Mouse (Mus musculus) testis, postnatal 14 days (tissue): ENCODE measurements around the gene Hnrnpa3.
"Not testable (repeated sequence)": the region's sequence is repeated elsewhere in the genome, so short reads cannot be mapped to it uniquely, and the experiment has no call there.

Experiments used
- DNase-seq: peaks from one replicate; pipeline ENCODE4 v3.0.0; 2021; ENCODE audit warnings: low spot score

Hnrnpa3 gene

GRCm38 (mm10) chr2:75679947-75680346, 20.9 kb downstream of the Hnrnpa3 start:
- DNase-seq: no peak

DNA sequence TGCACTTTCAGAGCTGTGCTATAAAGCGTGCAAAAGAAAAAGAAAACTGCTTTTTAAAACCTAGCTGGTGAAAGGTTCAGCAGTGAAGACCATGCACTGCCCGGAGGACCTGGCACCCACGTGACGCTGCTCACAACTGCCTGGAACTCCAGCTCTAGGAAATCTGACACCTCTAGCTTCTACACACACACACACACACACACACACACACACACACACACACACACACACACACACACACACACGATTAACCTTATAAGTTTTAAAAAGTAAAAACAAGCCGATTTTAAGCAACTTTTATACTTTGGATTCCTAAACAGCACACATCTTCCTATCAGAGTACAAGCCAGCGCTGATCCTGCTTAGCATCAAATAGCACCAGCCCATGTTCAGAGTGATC, 22.4 kb downstream of the Hnrnpa3 start:
- no peak for DNase-seq

DNA sequence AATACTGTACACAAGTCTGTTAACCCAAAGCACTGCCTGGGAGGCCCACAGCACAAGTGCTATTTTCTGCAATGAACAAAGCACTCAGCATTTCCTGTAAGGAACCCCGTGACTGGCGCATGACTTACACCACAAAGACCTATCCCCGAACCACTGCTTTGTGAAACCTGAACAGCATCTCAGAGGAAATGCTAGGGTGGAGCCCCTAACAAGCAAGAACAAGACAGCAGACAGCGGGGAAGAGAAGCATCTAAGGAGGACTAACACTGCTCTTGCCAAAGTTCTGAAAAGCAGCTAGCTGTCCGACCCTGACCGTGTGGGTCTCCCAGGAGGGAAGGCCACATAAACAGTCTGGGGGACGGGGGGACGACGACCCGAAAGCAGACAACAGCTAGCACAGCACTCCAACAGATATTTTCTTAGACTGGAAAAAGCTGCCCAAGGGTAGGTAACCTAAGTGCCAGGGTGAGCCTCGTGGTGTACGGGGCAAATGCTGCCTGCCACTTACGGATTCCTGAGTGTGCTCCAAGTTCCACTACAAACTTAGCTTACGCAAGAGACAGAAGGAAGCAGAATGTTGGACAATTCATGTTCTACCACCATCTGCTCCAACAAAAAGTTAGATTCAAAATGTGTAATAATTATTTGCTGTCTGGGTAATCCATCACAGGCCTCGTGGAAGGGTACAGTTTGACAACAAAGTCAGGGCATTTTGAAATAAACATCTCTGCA, 24.1 kb downstream of the Hnrnpa3 start:
- no peak for DNase-seq

- DNase-seq: no peak
Observed at GRCm38 (mm10) chr2:75684526-75684925, 25.5 kb downstream of the Hnrnpa3 start.

DNA sequence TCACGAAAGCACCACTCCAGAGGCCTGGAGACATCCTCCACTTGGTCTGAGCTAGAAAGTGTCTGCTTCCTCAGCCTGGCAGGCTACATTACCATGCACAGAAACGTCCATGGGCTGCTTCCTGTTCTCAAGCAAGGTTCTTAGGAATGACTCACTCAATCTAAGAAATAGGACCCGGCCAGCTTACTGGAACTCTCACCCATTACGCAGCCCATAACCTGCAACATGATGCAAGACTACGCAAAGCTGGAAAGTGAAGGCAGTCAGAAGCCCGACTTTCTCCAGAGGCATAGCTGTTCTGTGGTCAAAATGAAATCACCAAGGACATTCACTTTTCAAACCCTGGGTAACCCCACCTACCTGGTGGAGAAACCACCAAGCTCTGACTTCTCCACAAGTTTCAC, 26.4 kb downstream of the Hnrnpa3 start:
- peak; percentile 31 for DNase-seq

DNA sequence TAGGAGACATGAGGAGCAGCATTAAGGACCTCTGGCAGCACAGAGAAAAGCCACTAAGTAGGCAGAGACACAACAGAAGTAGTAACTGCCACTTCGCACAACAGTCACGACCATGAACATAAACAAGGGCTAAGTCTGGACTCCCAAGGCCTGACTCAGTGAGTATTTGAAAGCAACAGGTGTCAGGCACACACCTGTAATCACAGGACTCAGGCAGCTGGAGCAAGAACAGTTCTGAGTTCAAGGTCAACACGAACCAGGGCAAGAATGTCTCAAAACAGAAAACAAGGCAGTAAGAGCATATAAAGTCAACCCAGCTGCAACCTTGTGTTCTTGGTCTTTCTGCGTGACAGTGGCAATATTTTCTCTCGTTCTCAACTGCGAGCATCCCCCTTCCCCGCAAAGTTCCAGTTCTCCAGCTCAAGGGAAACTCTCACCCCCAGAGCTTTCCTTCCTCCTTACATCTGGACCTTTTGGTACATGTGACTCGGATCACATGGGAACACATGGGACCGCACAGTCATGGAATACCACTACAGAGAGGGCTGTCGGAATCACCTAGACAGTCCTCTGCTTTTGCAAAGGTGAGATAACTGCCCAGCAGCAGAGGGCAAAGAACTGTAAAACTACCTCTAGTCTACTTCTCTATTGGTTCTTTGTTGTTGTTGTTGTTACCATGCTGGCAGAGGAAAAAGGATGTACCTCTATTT, 28.1 kb downstream of the Hnrnpa3 start:
- no peak for DNase-seq

DNA sequence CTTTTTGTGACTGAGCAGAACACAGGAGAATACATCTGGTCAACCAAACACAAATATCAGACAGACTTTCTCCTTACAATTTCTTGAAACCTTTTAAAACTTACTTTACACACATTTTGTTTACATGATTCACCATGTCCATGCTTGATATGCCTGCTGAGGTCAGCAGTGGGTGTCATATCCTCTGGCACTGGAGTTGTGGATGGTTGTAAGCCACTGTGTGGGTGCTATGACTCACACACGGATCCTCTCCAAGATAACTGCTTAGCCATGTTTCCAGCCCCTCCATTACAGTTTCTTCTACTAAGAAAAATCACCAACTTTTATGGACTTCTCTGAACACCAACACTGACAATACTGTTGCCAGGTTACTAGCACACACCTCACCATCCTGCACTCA, 29.8 kb downstream of the Hnrnpa3 start:
- DNase-seq: no peak

GRCm38 (mm10) chr2:75689482-75690158, 30.6 kb downstream of the Hnrnpa3 start:
- DNase-seq: no peak

DNA sequence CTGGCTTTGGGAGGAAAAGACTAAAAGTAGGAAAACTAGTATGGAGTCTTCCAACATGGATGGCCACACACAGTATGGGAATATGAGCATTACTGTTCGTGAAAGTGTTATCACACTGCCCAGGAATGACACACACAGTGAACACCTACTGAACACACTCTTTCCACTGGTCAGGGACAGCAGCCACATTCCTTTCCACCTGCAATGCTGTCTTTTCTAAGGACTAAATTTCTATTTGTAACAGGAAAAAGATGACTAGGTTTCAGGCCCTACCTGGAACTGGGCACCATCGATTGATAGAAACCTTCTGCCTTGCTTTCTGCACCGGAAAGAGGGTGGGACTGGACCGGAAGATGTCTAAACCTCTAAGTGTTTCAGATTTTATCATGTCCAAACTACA, 31.6 kb downstream of the Hnrnpa3 start:
- DNase-seq: no peak

DNA sequence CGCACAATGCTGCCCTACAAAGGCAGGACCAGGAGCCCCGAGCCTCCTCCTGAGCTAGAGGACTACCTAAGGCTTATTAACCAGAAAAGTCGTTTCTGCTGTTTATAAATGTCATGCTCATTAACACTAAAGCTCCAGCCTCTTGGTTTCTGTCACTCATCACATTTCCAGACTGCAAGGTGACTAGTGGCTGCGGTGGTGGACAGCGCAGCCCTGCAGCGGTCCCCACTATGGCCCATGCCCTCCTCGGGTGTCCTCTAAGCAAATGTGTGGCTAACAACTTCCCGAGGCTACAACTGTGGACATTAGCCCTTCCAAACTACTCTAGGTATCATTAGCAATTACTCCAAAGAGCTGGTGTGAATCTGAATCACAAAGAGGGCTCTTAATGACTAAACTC, 32.3 kb downstream of the Hnrnpa3 start:
- no peak for DNase-seq

DNA sequence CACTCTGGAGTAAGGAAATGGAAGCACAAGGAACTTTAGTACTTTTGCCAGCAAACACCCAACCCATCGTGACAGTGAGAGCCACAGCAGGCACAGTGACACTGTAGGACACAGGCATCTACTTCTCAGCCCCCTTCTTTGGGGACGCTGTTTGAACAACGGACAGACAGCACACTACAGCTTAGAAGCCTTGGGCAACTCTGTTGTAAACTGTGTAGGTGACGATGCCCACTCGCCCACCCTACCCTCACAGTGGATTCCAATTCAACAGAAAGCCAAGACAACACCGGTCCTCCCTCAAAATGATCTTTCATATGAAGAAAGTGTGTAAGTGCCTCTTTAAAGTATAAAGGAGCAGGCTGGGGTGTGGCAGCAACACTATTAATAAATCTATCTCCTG, 33.3 kb downstream of the Hnrnpa3 start:
- DNase-seq: no peak

- not testable (repeated sequence) for DNase-seq
Observed at GRCm38 (mm10) chr2:75694926-75695325, 35.9 kb downstream of the Hnrnpa3 start.

DNA sequence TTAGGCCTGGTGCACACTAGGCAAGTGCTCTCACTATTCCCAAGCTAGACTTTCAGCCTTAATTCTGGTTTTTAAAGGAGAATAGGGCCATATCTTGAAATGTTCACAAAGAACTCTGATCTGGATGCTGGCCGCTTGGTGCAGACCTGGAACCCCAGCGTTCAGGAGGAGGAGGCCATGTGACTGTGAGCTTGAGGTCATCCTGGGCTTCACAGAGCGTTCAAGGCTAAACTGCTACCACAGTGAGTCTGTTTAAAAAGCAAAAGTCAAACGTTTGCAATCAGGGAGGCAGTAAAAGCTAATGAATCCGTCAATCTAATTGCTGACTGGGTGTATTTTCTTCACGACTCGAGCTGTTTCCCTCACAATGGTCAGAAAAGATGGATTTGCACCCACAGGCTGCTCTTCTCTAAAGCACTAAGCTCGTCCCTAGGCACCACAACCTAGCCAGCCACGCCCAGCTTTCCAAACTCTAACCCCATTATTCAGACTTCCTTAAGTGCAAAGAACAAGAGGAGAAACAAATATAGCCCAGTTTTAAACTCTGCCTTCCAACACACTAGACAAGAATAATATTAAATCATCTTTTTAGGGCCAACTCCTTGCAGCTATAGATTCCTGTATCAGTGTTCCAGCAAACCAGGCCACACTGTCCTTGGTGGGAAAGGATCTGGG, 36.8 kb downstream of the Hnrnpa3 start:
- no peak for DNase-seq

- DNase-seq: no peak
Observed at GRCm38 (mm10) chr2:75696371-75696770, 37.3 kb downstream of the Hnrnpa3 start.

DNA sequence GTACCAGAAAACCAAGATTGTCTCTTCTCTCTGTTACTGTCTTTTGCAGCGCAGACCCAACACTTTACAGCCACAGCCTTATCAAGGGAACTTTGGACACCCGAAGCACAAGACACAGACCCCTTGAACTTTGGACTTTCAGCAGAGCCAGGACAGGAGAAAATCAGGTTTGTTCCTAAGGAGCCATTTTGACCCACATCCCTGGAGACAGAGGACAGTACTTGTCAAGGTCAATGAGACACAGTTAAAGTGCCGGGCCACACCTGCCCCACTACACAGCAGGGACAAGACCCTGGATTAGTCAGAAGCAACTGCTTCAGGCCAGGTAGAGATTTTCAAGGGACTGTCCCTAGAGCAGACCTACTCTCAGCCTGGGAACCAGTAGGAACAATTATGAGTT, 38.2 kb downstream of the Hnrnpa3 start:
- no peak for DNase-seq

GRCm38 (mm10) chr2:75698007-75698406, 38.9 kb downstream of the Hnrnpa3 start:
- no peak for DNase-seq

GRCm38 (mm10) chr2:75698874-75699273, 39.8 kb downstream of the Hnrnpa3 start:
- no peak for DNase-seq

- no peak for DNase-seq
Observed at GRCm38 (mm10) chr2:75700543-75700942, 41.5 kb downstream of the Hnrnpa3 start.

DNA sequence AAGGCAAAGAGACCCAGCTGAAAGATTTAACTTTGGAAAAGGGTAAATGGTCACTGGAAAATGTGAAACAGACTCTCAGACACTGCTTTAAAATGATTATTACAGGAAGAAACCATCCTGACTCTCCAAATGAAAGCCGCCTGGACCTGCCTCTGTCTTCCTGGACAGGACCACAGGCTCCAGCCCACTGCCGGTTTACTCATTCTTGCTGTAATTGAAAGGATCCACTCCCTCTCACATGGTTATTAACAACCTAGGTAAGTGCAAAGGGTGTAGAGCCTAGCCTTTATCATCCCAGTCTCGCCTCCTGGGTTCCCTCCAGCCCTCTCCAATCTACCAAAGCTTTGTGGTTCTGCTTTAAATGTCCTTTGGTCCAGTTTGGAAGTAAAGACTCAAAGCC, 42.1 kb downstream of the Hnrnpa3 start:
- DNase-seq: no peak

- no peak for DNase-seq
Observed at GRCm38 (mm10) chr2:75701822-75702587, 42.9 kb downstream of the Hnrnpa3 start.

DNA sequence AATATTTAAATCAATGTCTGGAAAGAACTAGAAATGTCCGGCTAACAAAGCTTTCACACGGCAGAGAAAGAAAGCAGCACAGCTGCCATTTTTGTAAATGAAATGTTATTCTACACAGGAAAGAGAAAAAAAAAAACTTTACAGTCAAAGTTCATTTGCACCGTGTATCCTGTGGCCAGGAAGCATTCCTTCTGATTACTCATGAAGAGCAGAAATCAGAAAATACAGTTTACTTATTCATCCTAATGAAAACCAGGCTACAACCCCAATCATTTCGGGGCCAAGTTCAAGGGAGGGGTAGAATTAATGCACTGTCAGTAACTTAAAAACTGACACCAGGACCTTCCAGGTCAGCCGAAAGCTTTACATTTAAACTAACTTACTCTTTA, 43.5 kb downstream of the Hnrnpa3 start:
- no peak for DNase-seq
